Mouse (Mus musculus) CH12.LX (cell line): ENCODE measurements around the gene Tbck. TPM values are rescaled to one million over a fixed set of nuclear protein-coding genes. Genes with fewer than 3 reads are reported as not detected.

ENCODE experiments used
- DNase-seq: peaks from one replicate; pipeline ENCODE4 v3.0.0-alpha.2; 2013; ENCODE audit errors: extremely low read depth
- H3K27ac ChIP-seq: 2 replicates; pipeline ENCODE4 v1.5.1; 2012; ENCODE audit warnings: low read depth, mild to moderate bottlenecking, control low read depth, moderate library complexity; ENCODE audit not compliant: insufficient read depth
- H3K27me3 ChIP-seq: replicated peaks from 2 replicates; pipeline ENCODE3; 2012; ENCODE audit warnings: inconsistent platforms
- H3K36me3 ChIP-seq, 2 experiments: replicated peaks in 1 of 2; 2 replicates each; pipeline versions ENCODE3 to v1.6.1; 2012; ENCODE audit warnings: inconsistent platforms in 1 of 2, low read length in 1 of 2, mild to moderate bottlenecking in 1 of 2, mixed read lengths in 1 of 2, moderate library complexity in 1 of 2; ENCODE audit not compliant: control insufficient read depth in 1 of 2, insufficient read depth in 1 of 2
- H3K4me1 ChIP-seq, 2 experiments: 2 replicates each; pipeline ENCODE4 v1.6.1; 2012; ENCODE audit warnings: inconsistent platforms in 1 of 2, moderate library complexity in 1 of 2; ENCODE audit not compliant: insufficient read depth in 2 of 2, control insufficient read depth in 1 of 2
- H3K4me2 ChIP-seq: 2 replicates; pipeline ENCODE4 v1.6.1; 2012; ENCODE audit warnings: low read depth, mild to moderate bottlenecking, control low read depth; ENCODE audit not compliant: poor library complexity, insufficient read depth, severe bottlenecking
- H3K4me3 ChIP-seq, 3 experiments: fragments of 150-350 bp in 1 of 3; sonication (generic) in 1 of 3; replicated peaks in 1 of 3; 2 replicates each; pipeline versions ENCODE3 to v1.5.1; 2011 to 2012; ENCODE audit warnings: low read depth in 2 of 3, low read length in 2 of 3, mild to moderate bottlenecking in 2 of 3, moderate library complexity in 2 of 3, control low read depth in 1 of 3, improper control_type of control experiment in 1 of 3, inconsistent platforms in 1 of 3, mixed read lengths in 1 of 3; ENCODE audit not compliant: poor library complexity in 1 of 3
- H3K79me2 ChIP-seq: replicated peaks from 2 replicates; pipeline ENCODE4 v1.6.1; 2012; ENCODE audit warnings: mild to moderate bottlenecking, moderate library complexity; ENCODE audit not compliant: control insufficient read depth, poor library complexity, insufficient read depth, severe bottlenecking; ENCODE audit errors: extremely low read depth
- H3K9ac ChIP-seq: 2 replicates; pipeline ENCODE4 v1.6.1; 2012; ENCODE audit warnings: low read depth, mild to moderate bottlenecking, control low read depth, moderate library complexity; ENCODE audit not compliant: insufficient read depth
- H3K9me3 ChIP-seq: replicated peaks from 2 replicates; pipeline ENCODE3; 2012; ENCODE audit warnings: low read length, inconsistent platforms, mixed read lengths
- E2F4 ChIP-seq: IDR thresholded peaks from 2 replicates; pipeline ENCODE4 v1.6.1; 2011; ENCODE audit warnings: low read depth, low read length, improper control_type of control experiment; ENCODE audit not compliant: insufficient replicate concordance
- ELF1 ChIP-seq: IDR thresholded peaks from 2 replicates; pipeline ENCODE4 v1.6.1; 2014; ENCODE audit warnings: low read depth, mild to moderate bottlenecking, inconsistent platforms, low read length, improper control_type of control experiment
- EP300 ChIP-seq: IDR thresholded peaks from 2 replicates; pipeline ENCODE4 v1.6.1; 2011; ENCODE audit warnings: low read length, improper control_type of control experiment
- GABPA ChIP-seq: IDR thresholded peaks from 2 replicates; pipeline ENCODE4 v1.6.1; 2012; ENCODE audit warnings: low read depth, low read length, improper control_type of control experiment, inconsistent platforms; ENCODE audit not compliant: insufficient replicate concordance
- IRF4 ChIP-seq: IDR thresholded peaks from 2 replicates; pipeline ENCODE4 v1.6.1; 2014; ENCODE audit warnings: low read depth, mild to moderate bottlenecking, inconsistent platforms, low read length, improper control_type of control experiment
- JUND ChIP-seq: conservative IDR thresholded peaks from 2 replicates; pipeline ENCODE4 v1.6.1; 2011; ENCODE audit warnings: low read depth, low read length, improper control_type of control experiment
- MAFK ChIP-seq: IDR thresholded peaks from 2 replicates; pipeline ENCODE4 v1.6.1; 2011; ENCODE audit warnings: low read length, improper control_type of control experiment; ENCODE audit not compliant: insufficient replicate concordance
- MYC ChIP-seq: IDR thresholded peaks from 2 replicates; pipeline ENCODE4 v1.6.1; 2011; ENCODE audit warnings: low read depth, mild to moderate bottlenecking, improper control_type of control experiment, low read length
- NELFE ChIP-seq: IDR thresholded peaks from 2 replicates; pipeline ENCODE4 v1.6.1; 2011; ENCODE audit warnings: low read depth, low read length, improper control_type of control experiment
- PAX5 ChIP-seq: IDR thresholded peaks from 2 replicates; pipeline ENCODE4 v1.6.1; 2012; ENCODE audit warnings: low read length, inconsistent platforms, mixed read lengths
- POLR2A ChIP-seq: IDR thresholded peaks from 2 replicates; pipeline ENCODE4 v1.6.1; 2011; ENCODE audit warnings: low read depth, mild to moderate bottlenecking, improper control_type of control experiment, low read length
- POLR2AphosphoS2 ChIP-seq: IDR thresholded peaks from 2 replicates; pipeline ENCODE4 v1.6.1; 2011; ENCODE audit warnings: low read depth, low read length, improper control_type of control experiment
- RCOR1 ChIP-seq: conservative IDR thresholded peaks from 2 replicates; pipeline ENCODE4 v1.6.1; 2012; ENCODE audit warnings: low read depth, mild to moderate bottlenecking, inconsistent platforms, low read length, improper control_type of control experiment
- SIN3A ChIP-seq: IDR thresholded peaks from 2 replicates; pipeline ENCODE4 v1.6.1; 2012; ENCODE audit warnings: low read length, improper control_type of control experiment, inconsistent platforms
- SMC3 ChIP-seq: IDR thresholded peaks from 2 replicates; pipeline ENCODE4 v1.6.1; 2011; ENCODE audit warnings: low read depth, low read length, improper control_type of control experiment
- TBP ChIP-seq: conservative IDR thresholded peaks from 2 replicates; pipeline ENCODE4 v1.6.1; 2011; ENCODE audit warnings: low read depth, low read length, improper control_type of control experiment
- TCF12 ChIP-seq: IDR thresholded peaks from 2 replicates; pipeline ENCODE4 v1.6.1; 2014; ENCODE audit warnings: low read depth, mild to moderate bottlenecking, inconsistent platforms, low read length, improper control_type of control experiment
- UBTF ChIP-seq: IDR thresholded peaks from 2 replicates; pipeline ENCODE4 v1.6.1; 2012; ENCODE audit warnings: low read depth, mild to moderate bottlenecking, inconsistent platforms, low read length, improper control_type of control experiment, moderate library complexity
- USF1 ChIP-seq: IDR thresholded peaks from 2 replicates; pipeline ENCODE4 v1.6.1; 2014; ENCODE audit warnings: low read depth, mild to moderate bottlenecking, inconsistent platforms, low read length, improper control_type of control experiment
- ZKSCAN1 ChIP-seq: IDR thresholded peaks from 2 replicates; pipeline ENCODE4 v1.6.1; 2012; ENCODE audit warnings: low read depth, inconsistent platforms, low read length, improper control_type of control experiment, borderline replicate concordance
- ZNF384 ChIP-seq: IDR thresholded peaks from 2 replicates; pipeline ENCODE4 v1.6.1; 2012; ENCODE audit warnings: low read depth, low read length, improper control_type of control experiment, inconsistent platforms
- dilution Hi-C: fragments of 300-500 bp; cut with MboI; formaldehyde crosslinking; loops from 2 replicates; pipeline ENCODE4 v1.14.3; 2020; ENCODE audit warnings: low sequenced_read_pairs; ENCODE audit not compliant: extremely low pct_unique_long_range_greater_than_20kb, extremely low pct_ligation_motif_present
- in situ Hi-C: fragments of 300-500 bp; cut with MboI; formaldehyde crosslinking; loops from 3 replicates; pipeline ENCODE4 v1.14.3; 2019; ENCODE audit warnings: low sequenced_read_pairs, low pct_ligation_motif_present, low pct_unique_long_range_greater_than_20kb, mixed read lengths
- polyA plus RNA-seq: library from polyadenylated mRNA; unstranded; fragments of >175 nt; gene quantifications from 2 replicates; pipeline ENCODE4 v1.2.1, GENCODE M21; 2012; ENCODE audit warnings: low read depth; ENCODE audit not compliant: insufficient read length
- total RNA-seq, 2 experiments: library from RNA; depleted of rRNA; stranded (reverse); fragments of 300-350 nt in 1 of 2; fragments of >200 nt in 1 of 2; gene quantifications; 2 replicates each; pipeline ENCODE4 v1.2.3; 2012 to 2014

Tbck gene
- total and polyA plus RNA-seq, 3 experiments, result 9.2 to 18.7 (median 14.5) TPM

DNA sequence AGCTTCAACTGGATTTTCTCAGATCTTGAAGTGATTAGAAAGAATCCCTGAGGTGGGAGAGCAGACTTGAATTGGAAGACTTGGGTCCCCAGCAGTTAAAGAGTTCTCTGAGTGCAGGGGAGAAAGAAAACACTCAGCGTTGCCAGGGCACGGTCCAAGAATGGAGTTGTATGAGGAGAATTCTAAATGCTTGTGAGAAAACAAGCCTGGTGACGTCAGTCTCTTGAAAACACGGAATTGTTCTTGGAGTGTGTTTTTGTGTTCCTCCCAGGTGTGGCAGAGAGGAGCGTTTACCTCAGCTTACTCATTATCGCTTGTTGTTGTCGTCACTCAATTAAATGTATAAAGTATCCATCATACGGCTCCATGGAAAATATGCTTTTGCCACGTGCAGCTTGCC lies 196.9 kb downstream of the Tbck start:
- Histone ChIP-seq H3K9ac (no peak overlapping the region), H3K4me2 (no peak overlapping the region), H3K79me2 (no peaks in the 10 kb centered on the region), H3K36me3 (no peaks in the 10 kb centered on the region), H3K27ac (no peak overlapping the region), H3K4me3 (no peak overlapping the region), H3K4me1 (peaks cover 0 to 5% of the 10 kb centered on the region in 2 experiments; a peak in 2 of 4 replicates), H3K9me3 (no peaks in the 10 kb centered on the region), H3K27me3 (no peaks in the 10 kb centered on the region)
- in situ Hi-C loops, result no loop called here
- no peak for DNase-seq
- dilution Hi-C loops, result no loop called here
- TF ChIP-seq SMC3 (no peak), POLR2A (no peak), ZNF384 (no peak), USF1 (no peak), ZKSCAN1 (no peak), POLR2AphosphoS2 (no peak), EP300 (no peak), UBTF (no peak), GABPA (no peak), JUND (no peak), PAX5 (no peak)
- TF ChIP-seq, all 38 proteins: peak for 0

DNA sequence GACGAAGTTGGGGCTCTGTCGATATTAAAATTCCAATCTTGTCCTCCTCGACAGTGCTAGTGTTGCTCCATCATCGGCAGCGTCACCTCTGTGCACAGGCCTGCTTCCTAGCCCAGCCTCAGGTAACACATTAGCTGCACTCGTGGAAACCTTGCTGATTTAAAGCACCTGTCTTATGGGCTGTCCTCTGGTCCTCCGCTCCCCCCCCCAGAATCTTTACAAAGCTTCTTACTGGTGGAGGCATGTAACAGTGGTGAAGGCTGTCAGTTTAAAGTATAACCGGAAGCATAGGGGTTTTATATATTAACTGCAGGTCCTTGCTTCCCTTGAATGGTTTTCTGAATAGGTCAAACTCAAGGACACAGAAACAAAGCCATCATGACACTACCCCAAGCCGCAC lies 199.3 kb downstream of the Tbck start:
- Histone ChIP-seq H3K79me2 (no peaks in the 10 kb centered on the region), H3K9ac (no peak overlapping the region), H3K27me3 (no peaks in the 10 kb centered on the region), H3K4me2 (no peak overlapping the region), H3K4me3 (no peak overlapping the region), H3K9me3 (no peaks in the 10 kb centered on the region), H3K36me3 (no peaks in the 10 kb centered on the region), H3K4me1 (peaks cover 0 to 12% of the 10 kb centered on the region in 2 experiments; a peak in 2 of 4 replicates), H3K27ac (no peak overlapping the region)
- TF ChIP-seq PAX5, result no peak
- no peak for TF ChIP-seq SMC3
- no peak for TF ChIP-seq SIN3A
- no peak for TF ChIP-seq RCOR1
- no peak for TF ChIP-seq MYC
- TF ChIP-seq TBP, result no peak
- no peak for TF ChIP-seq ZNF384
- TF ChIP-seq IRF4, result no peak
- TF ChIP-seq GABPA, result no peak
- TF ChIP-seq USF1, result no peak
- no peak for TF ChIP-seq ELF1
- no peak for TF ChIP-seq TCF12
- no peak for TF ChIP-seq MAFK
- no peak for TF ChIP-seq JUND
- TF ChIP-seq NELFE, result no peak
- no peak for TF ChIP-seq E2F4
- TF ChIP-seq POLR2AphosphoS2, result no peak
- no peak for DNase-seq
- in situ Hi-C loops (no loop called here), dilution Hi-C loops (no loop called here)
